Mouse (Mus musculus) heart, adult 2 months (tissue): Measurements from ENCODE around the gene Dnm2. TPM values are rescaled to one million over a fixed set of nuclear protein-coding genes. Genes with fewer than 3 reads are reported as not detected.
"Not testable (repeated sequence)": the region's sequence is repeated elsewhere in the genome, so short reads cannot be mapped to it uniquely, and the experiment has no call there.

ENCODE experiments used
- DNase-seq, 2 experiments: peaks; one replicate each; pipeline ENCODE4 v3.0.0; 2021
- H3K27ac ChIP-seq: fragments of 200-600 bp; 2 replicates; pipeline ENCODE4 v1.8.1; 2022
- H3K27me3 ChIP-seq: fragments of 200-500 bp; 2 replicates; pipeline ENCODE4 v1.6.1; 2012; ENCODE audit warnings: mild to moderate bottlenecking, low read length, inconsistent platforms, mixed read lengths; ENCODE audit not compliant: control insufficient read depth, insufficient read depth
- H3K36me3 ChIP-seq: fragments of 200-500 bp; 2 replicates; pipeline ENCODE4 v1.6.1; 2012; ENCODE audit warnings: low read length, inconsistent platforms; ENCODE audit not compliant: control insufficient read depth, insufficient read depth
- H3K4me1 ChIP-seq: fragments of 200-500 bp; 2 replicates; pipeline ENCODE4 v1.6.1; 2011; ENCODE audit warnings: low read length; ENCODE audit not compliant: control insufficient read depth, insufficient read depth
- H3K4me3 ChIP-seq: fragments of 200-600 bp; 2 replicates; pipeline ENCODE4 v1.8.1; 2022
- H3K79me2 ChIP-seq: fragments of 200-500 bp; replicated peaks from 2 replicates; pipeline ENCODE4 v1.6.1; 2012; ENCODE audit warnings: mild to moderate bottlenecking, inconsistent platforms, low read length, moderate library complexity, mixed read lengths; ENCODE audit not compliant: control insufficient read depth, insufficient read depth
- H3K9ac ChIP-seq: fragments of 200-500 bp; 2 replicates; pipeline ENCODE4 v1.6.1; 2012; ENCODE audit warnings: low read depth, mild to moderate bottlenecking, control low read depth, inconsistent platforms, low read length, mixed read lengths
- CTCF ChIP-seq: fragments of 200-600 bp; IDR thresholded peaks from 2 replicates; pipeline ENCODE4 v1.8.1; 2022; ENCODE audit warnings: antibody characterized with exemption, mild to moderate bottlenecking, moderate library complexity
- EP300 ChIP-seq: fragments of 200-500 bp; IDR thresholded peaks from 2 replicates; pipeline ENCODE4 v1.6.1; 2011; ENCODE audit warnings: low read depth, low read length, control low read depth; ENCODE audit not compliant: insufficient read depth
- POLR2A ChIP-seq: fragments of 200-500 bp; IDR thresholded peaks from 2 replicates; pipeline ENCODE4 v1.6.1; 2011; ENCODE audit warnings: mild to moderate bottlenecking, low read depth, low read length, control low read depth; ENCODE audit not compliant: insufficient read depth
- WGBS: fragments of 180-500 bp; shearing (Covaris S2); methylation state at CpG from one replicate; pipeline ENCODE4 v1.1.7; 2018; 5-methylcytosine and 5-hydroxymethylcytosine counted together
- intact Hi-C: fragments of 180-260 bp; cut with DNase I; formaldehyde crosslinking; loops from one replicate; pipeline ENCODE4 v1.15.1; 2025
- polyA plus RNA-seq: library from polyadenylated mRNA; depleted of rRNA; stranded (reverse); fragments of >200 nt; gene quantifications from 2 replicates; pipeline ENCODE4 v1.2.3, GENCODE M21; 2012
- total RNA-seq, 2 experiments: library from RNA; stranded (reverse); gene quantifications; 2 replicates each; pipeline ENCODE4 v1.2.3; 2021

The Dnm2 gene
- total and polyA plus RNA-seq, 3 experiments = 63.9 to 68.2 (median 64.8) TPM

GRCm38 (mm10) chr9:21469032-21470024, 44.6 kb downstream of the Dnm2 start:
- Histone ChIP-seq H3K27ac (no peak overlapping the region), H3K4me3 (no peak overlapping the region), H3K79me2 (no peaks in the 10 kb centered on the region), H3K27me3 (no peaks in the 10 kb centered on the region), H3K36me3 (no peaks in the 10 kb centered on the region), H3K9ac (no peak overlapping the region), H3K4me1 (no peaks in the 10 kb centered on the region)
- DNase-seq = peak; percentile 49 to 69
- TF ChIP-seq POLR2A (no peak), CTCF (peak; percentile 81), EP300 (0 out of 2 replicates have a peak, but pooled peaks have one; percentile 22)
- 91% methylated on average over 20 of the region's 20 CpGs for WGBS
- intact Hi-C loops = loop anchor here (2.0 to 5.0 kb wide), 2 partner anchors 103 to 157 kb away; partner anchors contain the start of genes Ap1m2 and Ilf3

GRCm38 (mm10) chr9:21472913-21473312, 48.2 kb downstream of the Dnm2 start:
- Histone ChIP-seq H3K9ac (no peak overlapping the region), H3K4me3 (no peak overlapping the region), H3K79me2 (no peaks in the 10 kb centered on the region), H3K4me1 (no peaks in the 10 kb centered on the region), H3K36me3 (no peaks in the 10 kb centered on the region), H3K27me3 (no peaks in the 10 kb centered on the region), H3K27ac (no peak overlapping the region)
- intact Hi-C loops = no loop called here
- no peak for DNase-seq
- WGBS = 83% methylated on average over 4 of the region's 4 CpGs
- TF ChIP-seq CTCF (no peak), POLR2A (no peak), EP300 (no peak)

DNA sequence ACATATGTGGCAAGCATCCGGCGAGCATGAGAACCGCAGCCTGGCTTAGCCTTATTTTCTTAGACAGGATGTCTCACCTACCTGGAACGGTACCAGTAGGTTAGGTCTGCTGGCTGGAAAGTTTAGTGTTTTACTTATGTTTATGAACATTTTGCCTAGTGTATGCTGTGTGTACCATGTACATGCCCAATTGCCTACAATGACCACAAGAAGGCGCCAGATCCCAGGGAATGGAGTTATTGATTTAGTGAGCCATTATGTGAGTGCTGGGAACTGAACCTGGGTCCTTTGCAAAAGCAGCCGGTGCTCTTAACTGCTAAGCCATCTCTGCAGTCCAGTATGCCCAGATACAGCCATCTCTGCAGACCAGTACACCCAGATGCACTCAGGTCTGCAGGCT, 53.0 kb downstream of the Dnm2 start:
- Histone ChIP-seq H3K27ac (no peak overlapping the region), H3K36me3 (no peaks in the 10 kb centered on the region), H3K27me3 (no peaks in the 10 kb centered on the region), H3K4me3 (no peak overlapping the region), H3K79me2 (no peaks in the 10 kb centered on the region), H3K4me1 (no peaks in the 10 kb centered on the region), H3K9ac (no peak overlapping the region)
- TF ChIP-seq POLR2A (no peak), CTCF (peak; percentile 29; the same call in 1 of the 2 replicates)
- DNase-seq = no peak
- intact Hi-C loops = no loop called here
- 97% methylated on average over 6 of the region's 6 CpGs for WGBS

DNA sequence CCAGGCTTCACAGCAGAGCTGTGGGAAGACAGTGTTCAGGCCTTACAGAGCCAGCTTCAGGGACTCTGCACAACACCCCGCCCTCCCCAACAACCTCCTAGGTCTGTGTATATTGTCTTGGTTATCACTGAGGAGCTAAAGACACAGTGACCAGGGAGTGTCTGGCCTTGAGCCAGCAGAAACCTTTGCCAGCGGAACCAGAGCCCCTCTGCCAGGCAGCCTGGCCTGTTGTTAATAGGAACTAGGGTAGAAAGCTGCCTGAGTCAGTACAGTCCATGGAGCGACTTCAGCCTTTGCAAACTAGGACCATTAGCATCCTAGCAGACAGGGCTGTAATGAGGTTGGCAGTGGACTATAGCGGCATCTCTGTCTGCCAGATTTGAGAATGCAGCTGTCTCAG, 59.4 kb downstream of the Dnm2 start:
- 70% methylated on average over 4 of the region's 4 CpGs for WGBS
- no peak overlapping the region for H3K4me3 ChIP-seq
- no peaks in the 10 kb centered on the region for H3K79me2 ChIP-seq
- DNase-seq = no peak
- H3K36me3 ChIP-seq = no peaks in the 10 kb centered on the region
- no peaks in the 10 kb centered on the region for H3K4me1 ChIP-seq
- H3K27me3 ChIP-seq = no peaks in the 10 kb centered on the region
- no peak overlapping the region for H3K27ac ChIP-seq
- H3K9ac ChIP-seq = no peak overlapping the region
- intact Hi-C loops = no loop called here
- TF ChIP-seq POLR2A (no peak), EP300 (no peak), CTCF (no peak)

DNA sequence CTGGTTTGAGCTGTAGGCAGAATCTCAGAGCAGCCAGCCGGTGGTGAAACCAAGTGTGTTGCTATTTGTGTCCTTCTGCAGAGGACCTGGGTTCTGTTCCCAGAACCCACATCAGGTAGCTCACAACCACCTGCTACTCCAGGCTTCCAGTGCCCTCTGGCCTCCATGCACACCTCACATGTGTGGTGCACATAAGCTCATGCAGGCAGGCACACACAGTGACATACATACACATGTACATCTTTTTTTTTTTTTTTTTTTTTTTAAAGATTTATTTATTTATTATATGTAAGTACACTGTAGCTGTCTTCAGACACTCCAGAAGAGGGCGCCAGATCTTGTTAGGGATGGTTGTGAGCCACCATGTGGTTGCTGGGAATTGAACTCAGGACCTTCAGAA, 63.5 kb downstream of the Dnm2 start:
- not testable (repeated sequence) for H3K9ac ChIP-seq
- WGBS = 83% methylated on average over 1 of the region's 2 CpGs

DNA sequence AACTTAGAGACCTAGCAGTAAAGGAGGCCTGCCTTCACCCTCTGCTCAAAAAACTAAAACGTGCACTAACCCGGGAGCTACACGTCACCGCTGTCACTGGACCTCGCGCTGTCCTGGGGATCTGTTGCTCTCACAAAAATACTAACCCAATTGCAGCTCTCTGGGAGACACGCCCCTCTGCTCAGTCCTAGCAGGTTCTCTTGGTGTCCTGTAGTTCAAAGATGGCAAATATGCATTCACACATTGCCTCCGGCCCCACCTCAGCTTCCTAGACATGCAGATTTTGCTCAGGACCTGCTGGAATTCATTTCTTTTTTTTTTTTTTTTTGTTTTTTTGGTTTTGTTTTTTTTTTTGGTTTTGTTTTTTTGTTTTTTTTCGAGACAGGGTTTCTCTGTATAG, 66.0 kb downstream of the Dnm2 start:
- intact Hi-C loops = no loop called here
- TF ChIP-seq EP300 = no peak
- TF ChIP-seq POLR2A = no peak
- no peak for TF ChIP-seq CTCF
- no peak for DNase-seq
- Histone ChIP-seq H3K4me1 (no peaks in the 10 kb centered on the region), H3K4me3 (no peak overlapping the region), H3K36me3 (no peaks in the 10 kb centered on the region), H3K79me2 (no peaks in the 10 kb centered on the region), H3K9ac (no peak overlapping the region), H3K27ac (no peak overlapping the region), H3K27me3 (no peaks in the 10 kb centered on the region)
- WGBS = 91% methylated on average over 9 of the region's 9 CpGs

More for the DNA sequence above, 63.5 kb downstream of the Dnm2 start:
- intact Hi-C loops, H3K27me3 ChIP-seq, H3K36me3 ChIP-seq, DNase-seq, H3K79me2 ChIP-seq, H3K4me1 ChIP-seq, H3K4me3 ChIP-seq, H3K27ac ChIP-seq: not testable (repeated sequence)
